Mouse (Mus musculus) CH12F3 (cell line): ENCODE measurements around the gene 1700003E16Rik.

ENCODE experiments used
- in situ Hi-C: fragments of 300-500 bp; cut with MboI; formaldehyde crosslinking; loops from 2 replicates; pipeline ENCODE4 v1.14.3; 2020; ENCODE audit warnings: low sequenced_read_pairs

1700003E16Rik gene

DNA sequence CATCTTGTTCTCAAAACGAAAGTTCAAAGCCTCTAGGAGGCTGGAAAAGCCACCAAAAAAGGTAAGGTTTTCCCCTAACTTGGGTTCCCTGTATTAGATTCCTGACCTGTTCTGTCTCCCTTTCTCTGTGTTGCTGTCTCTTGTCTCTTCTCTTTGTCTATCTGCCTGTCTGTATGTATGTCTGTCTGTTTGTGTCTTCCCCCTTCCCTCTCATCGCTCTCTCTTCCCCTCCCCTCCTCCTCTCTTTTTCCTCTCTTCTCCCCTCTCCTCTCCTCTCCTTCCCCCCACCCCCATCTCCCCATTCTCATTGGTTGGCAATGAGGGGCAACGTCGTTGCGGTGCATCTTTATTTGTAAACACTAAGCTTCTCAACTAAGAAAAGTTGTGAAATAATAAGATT is 30.9 kb upstream of the 1700003E16Rik start, which contains the start of gene Ino80b:
Ino80b (minus strand) TSS at position 101 of the 400 bp plus-strand sequence.
- in situ Hi-C loops, result no loop called here

DNA sequence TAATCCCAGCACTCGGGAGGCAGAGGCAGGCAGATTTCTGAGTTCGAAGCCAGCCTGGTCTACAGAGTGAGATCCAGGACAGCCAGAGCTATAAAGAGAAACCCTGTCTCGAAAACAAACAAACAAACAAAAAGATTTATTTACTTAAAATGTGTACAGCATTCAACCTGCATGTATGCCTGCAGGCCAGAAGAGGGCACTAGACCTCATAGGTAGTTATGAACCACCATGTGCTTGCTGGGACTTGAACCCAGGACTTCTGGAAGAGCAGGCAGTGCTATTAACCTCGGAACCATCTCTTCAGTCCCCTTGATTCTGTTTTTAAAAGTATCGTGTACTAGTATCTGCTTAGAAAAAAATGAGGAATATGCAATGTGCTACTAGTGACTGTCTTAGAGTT is 28.8 kb upstream of the 1700003E16Rik start:
- in situ Hi-C loops, result no loop called here

DNA sequence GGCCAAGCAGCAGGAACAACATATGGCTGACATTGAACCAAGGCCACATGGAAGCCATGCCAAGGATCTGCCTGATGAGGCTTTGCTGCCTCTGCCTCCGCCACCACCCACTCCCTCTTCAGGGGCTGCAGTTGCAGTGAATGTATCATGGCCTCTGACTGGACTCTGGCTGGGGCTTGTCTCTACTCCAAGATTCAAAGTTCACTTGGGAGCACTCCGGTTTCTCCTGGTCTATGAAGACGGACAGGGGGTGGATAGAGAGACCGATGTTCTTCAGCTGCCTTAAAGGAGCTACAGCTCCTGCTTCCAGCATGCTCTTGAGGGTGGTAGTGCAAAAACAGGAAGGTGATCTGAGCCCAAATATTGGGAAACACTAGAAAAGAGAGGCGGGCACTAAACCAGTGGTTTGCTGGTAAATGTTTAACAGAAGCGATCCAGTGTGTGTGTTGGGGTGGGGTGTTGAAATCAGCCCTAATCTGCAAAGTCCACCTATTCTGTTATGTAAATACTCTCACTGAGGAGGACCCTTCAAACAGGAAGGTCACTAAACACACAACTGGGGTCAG is 24.7 kb upstream of the 1700003E16Rik start:
- in situ Hi-C loops, result no loop called here

DNA sequence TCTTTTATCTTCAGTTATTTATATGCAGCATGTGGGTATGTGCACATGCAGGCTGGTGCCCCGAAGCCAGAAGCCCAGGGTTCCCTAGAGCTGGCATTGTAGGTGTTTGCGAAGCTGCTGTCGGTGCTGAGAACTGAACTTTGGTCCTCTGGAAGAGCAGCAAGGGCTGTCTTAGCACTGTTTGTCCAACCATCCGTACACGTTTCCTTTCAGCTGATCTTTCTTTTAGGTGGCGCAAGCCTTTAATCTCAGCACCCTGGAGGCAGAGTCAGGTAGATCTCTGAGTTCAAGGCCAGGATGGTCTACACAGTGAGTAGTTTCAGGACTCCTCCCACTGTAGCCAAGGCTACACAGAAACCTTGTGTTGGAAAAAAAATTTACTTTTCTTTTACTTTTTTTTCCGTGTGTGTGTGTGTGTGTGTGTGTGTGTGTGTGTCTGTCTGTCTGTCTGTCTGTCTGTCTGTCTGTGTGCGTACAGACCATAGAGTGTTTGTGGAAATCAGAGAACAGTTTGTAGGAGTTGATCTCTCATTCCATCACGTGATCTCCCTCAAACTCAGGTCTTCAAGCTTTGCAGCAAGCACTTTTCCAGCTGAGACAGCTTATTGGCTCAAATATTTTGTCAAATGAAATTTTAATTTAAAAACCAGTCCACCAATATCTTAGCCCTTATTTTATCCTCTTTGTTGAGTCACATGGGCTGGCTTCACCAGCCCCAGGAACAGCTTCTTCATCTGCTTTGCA is 23.9 kb upstream of the 1700003E16Rik start:
- in situ Hi-C loops, result no loop called here

DNA sequence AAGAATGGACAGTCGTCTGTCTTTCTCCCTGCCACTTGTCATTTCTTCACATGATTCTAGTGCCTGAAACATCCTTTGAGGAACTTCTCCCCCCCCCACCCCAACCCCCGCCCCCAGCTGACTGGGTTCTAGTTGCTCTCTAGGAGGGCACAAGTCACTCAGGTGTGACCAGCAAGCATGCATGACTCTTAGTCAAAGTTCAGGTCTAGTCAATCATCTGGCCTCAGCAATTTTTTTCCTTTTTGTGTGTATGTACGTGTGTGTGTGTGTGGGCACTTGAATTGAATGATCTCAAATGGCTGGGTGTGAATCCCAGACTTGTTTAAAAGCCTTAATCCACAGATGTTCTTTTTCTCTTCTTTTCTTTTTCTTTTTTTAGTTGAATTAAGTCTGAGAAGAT is 22.0 kb upstream of the 1700003E16Rik start:
- in situ Hi-C loops, result no loop called here

DNA sequence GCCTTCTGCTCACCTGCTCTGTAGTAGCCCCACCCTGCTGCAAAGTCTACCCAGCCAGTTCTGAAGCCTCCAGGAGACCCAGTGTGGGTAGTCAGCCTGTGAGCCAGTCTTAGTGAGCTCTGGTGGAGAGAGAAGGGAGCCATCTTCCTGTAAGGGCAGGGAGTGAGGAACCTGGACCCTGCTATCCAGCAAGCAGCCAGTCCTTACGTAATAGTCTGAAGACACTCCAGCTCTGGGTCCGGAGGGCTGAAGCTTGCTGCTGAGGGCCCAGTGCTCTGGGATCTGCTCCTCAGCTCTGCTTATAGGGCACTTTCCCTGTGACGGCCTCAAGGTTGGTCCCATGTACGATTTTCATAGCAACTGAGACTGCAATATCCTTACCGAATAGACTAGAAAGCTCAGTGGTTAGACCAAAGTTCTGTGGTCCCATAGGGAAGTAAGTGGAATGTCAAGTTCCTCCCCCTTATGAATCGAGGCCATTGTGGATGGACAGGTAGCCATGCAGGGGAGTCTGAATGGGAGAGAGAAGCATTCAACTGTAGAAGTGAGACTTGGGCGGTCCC is 21.2 kb upstream of the 1700003E16Rik start, which contains the start of gene Rtkn:
Rtkn (plus strand) TSS at position 513 of the 563 bp plus-strand sequence.
- in situ Hi-C loops, result no loop called here

DNA sequence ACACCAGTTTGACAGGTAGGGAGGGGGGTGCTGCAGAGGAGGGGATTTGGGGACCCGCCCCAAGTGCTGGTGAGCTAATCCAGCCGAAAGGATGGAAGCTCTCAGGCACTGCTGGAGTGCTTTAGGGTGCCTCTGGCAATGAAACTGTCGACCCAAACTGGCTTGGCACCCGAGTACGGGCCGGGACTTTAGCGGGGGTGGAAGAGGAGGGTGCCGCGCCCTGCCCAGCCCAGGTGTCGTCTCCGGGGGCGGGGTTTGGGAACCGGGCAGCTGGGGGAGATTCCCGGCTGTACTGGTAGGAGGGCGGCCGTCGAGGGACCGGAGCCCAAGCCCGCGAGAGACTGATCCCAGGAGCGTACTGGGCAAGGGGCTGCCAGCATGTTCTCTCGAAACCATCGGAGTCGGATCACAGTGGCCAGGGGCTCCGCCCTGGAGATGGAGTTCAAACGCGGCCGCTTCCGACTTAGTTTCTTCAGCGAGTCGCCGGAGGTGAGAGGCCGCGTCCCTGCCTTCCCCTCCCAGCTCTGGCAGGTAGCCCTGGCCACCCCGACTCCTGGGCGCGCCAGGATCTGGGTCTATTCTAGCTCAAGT is 20.5 kb upstream of the 1700003E16Rik start:
- in situ Hi-C loops, result no loop called here

DNA sequence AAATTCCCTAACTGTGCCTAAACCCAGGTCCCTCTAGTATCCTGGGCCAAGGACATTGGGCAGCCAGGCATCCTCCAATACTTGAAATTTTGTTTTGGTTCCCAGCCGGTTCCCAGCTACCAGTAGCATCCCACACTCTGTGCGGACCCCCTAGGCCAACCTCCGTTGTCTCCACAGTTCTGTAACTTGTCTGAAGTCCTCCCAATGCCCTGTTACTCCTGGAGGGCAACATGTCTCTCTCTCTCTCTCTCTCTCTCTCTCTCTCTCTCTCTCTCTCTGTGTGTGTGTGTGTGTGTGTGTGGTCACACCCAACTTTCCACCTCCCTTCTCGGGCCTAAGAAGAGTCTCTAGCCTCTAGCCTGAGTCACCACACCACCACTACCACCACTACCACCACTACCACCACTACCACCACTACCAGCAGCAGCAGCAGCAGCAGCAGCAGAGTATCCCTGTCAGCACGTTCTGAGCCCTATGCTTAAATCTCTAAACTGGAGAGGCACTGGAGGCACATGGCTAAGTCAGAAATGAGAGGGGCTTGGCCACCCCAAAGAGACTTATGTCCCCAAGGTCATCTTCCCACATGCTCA is 19.8 kb upstream of the 1700003E16Rik start:
- in situ Hi-C loops, result no loop called here

DNA sequence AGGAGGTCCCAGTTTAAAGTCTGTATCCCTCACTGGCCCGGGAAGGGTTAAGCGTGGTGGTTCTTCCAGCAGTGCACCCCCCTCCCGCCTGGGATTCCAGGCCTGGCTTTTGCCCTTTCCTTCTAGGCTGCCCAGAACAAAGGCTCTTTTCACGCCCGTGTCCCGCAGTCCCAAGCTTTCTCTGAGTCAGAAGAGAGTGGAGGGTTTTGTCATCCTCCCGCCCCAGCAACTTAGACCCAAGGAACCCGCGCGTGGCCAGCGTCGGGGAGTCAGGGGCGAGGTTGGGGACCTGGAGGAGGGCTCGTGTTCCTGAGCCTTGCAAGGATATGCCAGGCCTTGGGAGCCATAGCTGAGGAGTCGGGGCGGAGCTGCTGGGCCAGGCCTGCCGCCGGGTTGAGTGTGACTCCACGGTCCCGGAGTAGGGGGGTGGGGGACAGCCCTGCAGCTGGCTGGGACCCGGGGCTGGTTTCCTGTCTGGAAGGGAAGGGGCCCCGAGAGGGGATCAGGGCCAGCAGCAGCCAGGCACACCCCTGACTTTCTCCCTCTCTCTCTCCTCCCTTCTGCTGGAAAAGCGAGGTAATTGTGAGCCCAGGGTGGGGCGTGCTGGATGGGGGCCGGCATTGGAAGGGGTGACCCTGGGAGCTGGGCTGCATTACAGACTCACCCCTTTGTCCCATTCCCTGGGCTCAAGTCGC is 19.2 kb upstream of the 1700003E16Rik start:
- in situ Hi-C loops, result no loop called here

DNA sequence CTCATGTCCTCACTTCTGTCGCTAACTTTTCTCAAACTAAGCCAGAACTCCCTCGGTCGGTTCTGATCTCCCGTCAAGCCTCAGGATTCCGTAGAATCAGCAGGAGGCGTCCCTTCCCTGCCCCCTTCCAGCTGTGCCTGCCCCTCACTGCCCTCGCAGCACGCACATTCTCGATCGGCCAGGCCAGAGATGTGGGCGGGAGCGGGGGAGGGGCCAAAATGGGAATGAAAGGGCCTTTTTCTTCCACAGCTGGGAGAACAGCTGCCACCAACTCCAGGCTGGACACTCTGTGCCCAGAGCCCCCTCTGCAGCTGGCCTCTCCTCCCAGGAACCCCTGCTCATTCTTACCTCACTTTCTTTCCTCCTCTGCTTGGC is 18.6 kb upstream of the 1700003E16Rik start:
- in situ Hi-C loops, result no loop called here

DNA sequence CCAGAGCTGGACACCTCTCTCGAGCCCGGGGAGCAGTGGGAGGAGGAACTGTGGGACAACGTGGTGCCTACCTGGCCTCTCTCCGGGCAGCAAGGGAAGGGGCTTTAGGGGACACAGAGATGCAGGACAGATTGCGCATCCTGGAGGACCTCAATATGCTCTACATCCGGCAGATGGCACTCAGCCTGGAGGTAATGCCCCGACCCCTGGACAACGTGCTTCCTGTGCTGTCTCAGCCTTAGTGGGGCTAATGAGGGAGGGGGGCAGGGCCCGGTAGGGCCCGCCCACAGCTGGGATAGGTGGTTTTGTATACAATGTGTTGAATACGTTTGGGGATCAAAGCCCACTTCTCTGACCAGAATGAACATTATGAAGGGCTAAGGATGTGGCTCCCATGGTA is 18.1 kb upstream of the 1700003E16Rik start:
- in situ Hi-C loops, result no loop called here

DNA sequence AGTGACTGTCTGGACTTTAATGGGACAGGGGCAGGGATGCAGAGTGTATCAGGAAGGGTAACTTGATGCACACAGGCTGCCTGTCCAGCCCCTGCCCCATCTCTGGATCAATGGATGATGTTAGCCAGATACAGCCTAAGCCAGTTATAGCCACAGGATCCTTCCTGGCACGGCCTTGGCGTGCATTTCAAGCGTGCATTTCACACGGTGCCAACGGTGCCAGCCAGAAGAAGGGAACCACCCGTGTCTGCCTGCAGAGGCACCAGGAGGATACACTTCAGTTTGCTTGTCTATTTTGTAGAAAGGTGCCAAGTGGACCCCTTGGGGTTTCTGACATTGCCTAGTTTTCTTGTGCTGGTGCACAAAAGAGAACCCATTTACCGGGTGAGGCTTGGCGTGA is 16.2 kb upstream of the 1700003E16Rik start:
- in situ Hi-C loops, result no loop called here

DNA sequence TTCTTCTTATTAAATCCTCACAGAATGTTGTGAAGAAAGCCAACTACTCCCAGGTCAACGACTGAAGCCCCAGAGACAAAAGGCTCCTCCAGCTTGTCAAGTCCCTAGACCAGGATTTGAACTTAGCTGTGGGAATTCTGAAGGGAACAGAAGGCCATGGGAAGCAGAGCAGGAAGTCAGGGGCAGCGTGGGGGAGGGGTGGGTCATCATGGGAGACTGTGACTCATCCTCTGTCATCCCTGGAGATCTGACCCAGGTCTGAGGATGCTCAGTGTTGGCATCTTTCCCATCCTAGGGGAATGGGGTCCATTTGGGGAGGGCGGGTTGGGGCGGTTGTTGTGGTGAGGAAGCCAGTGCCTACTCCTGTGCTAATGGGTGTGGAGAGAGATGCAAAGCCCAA is 14.6 kb upstream of the 1700003E16Rik start:
- in situ Hi-C loops, result no loop called here

DNA sequence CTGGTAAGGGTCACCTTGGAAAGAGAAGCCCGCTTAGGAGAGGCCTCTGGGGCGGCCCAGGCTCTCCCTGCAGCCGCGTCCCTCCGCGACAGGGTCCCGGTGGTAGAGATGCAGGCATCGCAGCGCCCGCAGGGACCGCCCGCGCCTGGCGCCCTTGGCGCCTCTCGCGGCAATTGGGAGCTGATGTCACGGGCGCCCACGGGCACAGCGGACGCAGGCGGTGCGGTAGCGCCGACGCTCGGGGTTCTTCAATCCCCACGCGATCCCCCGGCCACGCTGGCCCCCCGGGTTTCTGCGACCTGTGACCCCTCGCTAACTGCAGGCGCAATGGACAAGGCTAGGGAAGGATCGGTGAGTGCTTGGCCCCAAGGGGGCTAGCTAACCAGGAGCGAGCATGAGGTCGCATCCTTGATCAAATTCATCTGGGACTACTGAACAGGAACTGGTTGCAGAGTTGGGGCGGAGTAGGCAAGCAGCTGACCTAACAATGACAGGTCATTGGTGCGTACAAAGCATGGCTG is 13.9 kb upstream of the 1700003E16Rik start:
- in situ Hi-C loops, result no loop called here

DNA sequence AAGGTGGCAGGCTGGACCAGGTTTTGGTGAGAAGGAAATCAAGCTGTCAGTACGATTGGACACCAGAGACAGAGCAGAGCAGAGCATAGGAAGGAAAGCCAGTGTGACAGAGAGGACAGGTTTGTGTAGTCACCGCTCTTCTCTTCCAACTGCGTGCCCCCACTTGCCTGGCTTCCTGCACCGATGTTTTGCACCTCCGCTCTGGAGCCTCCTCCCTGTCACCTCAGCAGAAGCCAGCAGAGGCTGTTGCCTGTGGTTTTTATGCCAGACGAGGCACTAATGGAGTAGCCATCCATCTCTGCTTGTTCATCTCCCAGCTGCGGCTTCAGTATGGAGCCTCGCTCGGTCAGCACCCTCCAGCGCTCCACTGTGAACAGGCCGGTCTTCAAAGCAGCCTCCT is 13.3 kb upstream of the 1700003E16Rik start:
- in situ Hi-C loops, result no loop called here

DNA sequence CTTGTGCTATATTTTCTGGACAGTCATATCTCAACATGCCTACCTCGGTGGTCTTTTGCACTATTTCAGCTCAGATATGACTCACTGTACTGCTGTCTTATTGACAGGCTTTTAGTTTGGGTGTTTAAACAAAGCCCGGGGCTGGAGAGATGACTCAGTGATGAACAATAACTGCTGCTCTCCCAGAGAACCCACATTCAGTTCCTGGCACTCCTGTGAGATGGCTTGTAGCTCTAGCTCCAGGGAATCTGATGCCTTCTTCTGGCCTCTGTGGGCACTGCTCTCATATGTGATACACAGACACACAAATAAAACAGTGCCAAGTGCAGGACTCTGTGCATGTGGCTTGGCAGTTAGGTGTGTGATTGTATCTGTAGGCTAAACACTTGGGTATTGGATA is 11.0 kb upstream of the 1700003E16Rik start:
- in situ Hi-C loops, result no loop called here

DNA sequence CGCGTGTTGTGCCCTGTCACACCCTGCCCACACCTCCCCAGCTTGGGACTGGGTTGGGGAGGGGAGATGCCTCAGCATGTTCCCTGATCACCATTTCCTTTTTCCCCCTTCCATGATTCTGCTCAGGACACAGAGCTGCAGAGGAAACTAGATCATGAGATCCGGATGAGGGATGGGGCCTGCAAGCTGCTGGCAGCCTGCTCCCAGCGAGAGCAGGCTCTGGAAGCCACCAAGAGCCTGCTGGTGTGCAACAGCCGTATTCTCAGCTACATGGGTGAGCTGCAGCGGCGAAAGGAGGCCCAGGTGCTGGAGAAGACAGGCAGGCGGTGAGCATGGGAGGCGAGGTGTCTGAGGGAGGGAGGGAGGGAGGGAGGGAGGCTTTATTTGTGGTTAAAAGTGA is 10.4 kb upstream of the 1700003E16Rik start:
- in situ Hi-C loops, result no loop called here

DNA sequence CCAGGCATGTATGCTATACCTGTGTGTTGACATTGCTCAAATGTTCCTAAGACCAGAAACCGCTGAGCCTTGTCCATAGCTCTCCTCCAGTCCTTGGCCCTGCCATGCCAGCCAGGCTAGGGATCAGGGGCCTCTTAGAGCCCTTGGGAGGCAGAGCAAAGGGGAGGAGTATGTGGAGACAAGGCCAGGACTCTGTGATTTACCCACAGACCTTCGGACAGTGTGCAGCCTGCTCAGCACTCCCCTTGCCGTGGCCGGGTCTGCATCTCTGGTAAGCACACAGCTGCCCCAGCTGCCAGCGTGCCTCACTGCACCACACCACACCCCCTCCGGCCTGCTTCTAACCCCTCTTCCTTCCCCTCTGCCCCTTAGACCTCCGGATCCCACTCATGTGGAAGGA is 8.9 kb upstream of the 1700003E16Rik start:
- in situ Hi-C loops, result no loop called here

DNA sequence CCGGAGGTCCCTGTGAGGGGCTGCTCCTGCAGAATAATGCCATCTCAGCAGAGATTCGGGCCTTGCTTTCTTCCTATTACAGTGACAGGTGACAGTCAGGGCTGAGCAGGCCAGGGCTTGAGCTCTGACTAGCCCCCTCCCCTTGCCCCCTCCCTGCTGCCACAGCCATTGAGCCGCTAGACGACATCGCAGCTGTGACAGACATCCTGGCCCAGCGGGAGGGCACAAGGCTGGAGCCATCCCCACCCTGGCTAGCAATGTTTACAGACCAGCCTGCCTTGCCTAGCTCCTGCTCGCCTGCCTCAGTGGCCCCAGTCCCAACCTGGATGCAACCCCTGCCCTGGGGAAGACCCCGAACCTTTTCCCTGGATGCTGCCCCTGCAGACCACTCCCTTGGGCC is 4.5 kb upstream of the 1700003E16Rik start:
- in situ Hi-C loops, result no loop called here

DNA sequence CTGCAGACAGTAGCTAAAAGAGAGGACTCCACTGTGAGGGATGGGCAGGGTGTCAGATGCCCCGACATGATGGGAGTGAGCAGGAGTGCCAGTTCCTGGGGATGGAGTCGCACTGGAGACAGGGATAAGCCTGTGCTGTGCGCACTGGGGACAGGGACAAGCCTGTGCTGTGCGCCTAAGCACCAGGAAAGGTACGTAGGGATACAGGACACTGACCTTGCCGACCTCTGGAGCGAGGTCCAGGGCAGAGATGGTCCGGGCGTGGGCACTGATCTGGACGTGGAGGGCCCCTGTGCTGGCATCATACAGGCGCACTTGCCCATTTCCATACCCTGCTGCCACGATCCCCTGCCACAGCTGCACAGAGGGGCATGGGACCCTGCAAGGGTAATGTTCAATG is 3.2 kb upstream of the 1700003E16Rik start:
- in situ Hi-C loops, result no loop called here

DNA sequence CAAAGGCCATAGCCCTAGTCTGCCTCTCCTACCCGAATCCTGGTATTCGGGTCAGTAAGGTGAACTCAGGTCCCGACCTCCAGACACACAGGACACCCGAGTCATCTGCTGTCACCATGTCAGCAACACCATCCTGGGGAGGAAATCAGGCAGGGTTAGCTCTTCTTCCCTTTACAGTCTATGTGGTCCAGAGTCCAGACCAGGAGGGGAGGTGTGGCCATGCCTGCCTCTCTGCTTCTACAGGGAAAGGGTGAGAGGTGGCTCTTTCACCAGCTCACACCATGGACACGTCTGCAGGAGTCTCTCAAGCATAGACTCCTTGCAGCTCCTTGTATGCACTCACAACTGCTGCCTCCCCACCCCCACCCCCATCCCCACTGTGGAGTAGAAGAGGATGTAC is 2.7 kb upstream of the 1700003E16Rik start:
- in situ Hi-C loops, result no loop called here
